Mouse (Mus musculus): ENCODE results near the gene Tm9sf2. TPM values are rescaled to one million over a fixed set of nuclear protein-coding genes. Genes with fewer than 3 reads are reported as not detected.

The Tm9sf2 gene
- polyA plus RNA-seq, 1 experiment from 2014 or later: 72.6 TPM

DNA sequence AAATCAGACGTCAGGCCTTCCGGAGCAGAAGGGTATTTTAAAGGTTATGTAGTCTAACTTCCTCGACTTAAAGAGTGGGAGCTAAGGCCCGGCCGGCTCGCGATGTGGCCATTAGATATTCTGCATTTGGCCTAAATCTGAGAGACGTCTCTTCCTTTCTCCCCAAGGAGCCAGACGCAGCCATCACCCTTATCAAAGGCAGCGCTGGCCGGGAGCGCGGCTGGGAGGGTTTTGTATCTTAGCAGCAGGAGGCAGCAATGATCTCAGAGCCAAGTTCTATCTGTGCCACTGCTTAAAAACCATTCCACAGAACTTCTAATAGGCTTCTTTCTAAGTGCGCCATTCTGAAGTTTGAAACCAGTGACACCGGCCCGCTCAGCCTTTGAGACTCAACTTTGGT is 72.4 kb downstream of the Tm9sf2 start:
- 56% methylated on average over 16 of the region's 16 CpGs for WGBS (ENCODE audit: insufficient replicate concordance)

GRCm38 (mm10) chr14:122181078-122181814 is 74.4 kb downstream of the Tm9sf2 start, which contains the start of gene Clybl:
Gene Clybl (plus strand): TSS chr14:122181704.
- Histone ChIP-seq H3K4me3 (replicated peaks) (peak within 1 kb of the TSS; percentile 87), H3K27ac (replicated peaks) (peak within 1 kb of the TSS; percentile 83), H3K4me1 (replicated peaks) (peaks cover 44% of the 10 kb centered on the region), H3K9ac (peak within 1 kb of the TSS; percentile 81), H3K9me3 (replicated peaks) (no peaks in the 10 kb centered on the region), H3K27me3 (no peaks in the 10 kb centered on the region), H3K4me2 (peak within 1 kb of the TSS; percentile 89), H3K36me3 (replicated peaks) (no peaks in the 10 kb centered on the region)
- peak; percentile 99 for ATAC-seq (ENCODE audit: insufficient read depth)
- WGBS (ENCODE audit: insufficient replicate concordance): 3% methylated on average over 44 of the region's 45 CpGs

More for the DNA sequence above, 72.4 kb downstream of the Tm9sf2 start:
- Histone ChIP-seq H3K4me1 (replicated peaks) (peaks cover 36% of the 10 kb centered on the region), H3K9ac (no peak overlapping the region), H3K27me3 (no peaks in the 10 kb centered on the region), H3K9me3 (replicated peaks) (no peaks in the 10 kb centered on the region), H3K27ac (replicated peaks) (no peak overlapping the region), H3K4me2 (no peak overlapping the region), H3K36me3 (replicated peaks) (no peaks in the 10 kb centered on the region), H3K4me3 (replicated peaks) (no peak overlapping the region)
- no peak for ATAC-seq (ENCODE audit: insufficient read depth)

DNA sequence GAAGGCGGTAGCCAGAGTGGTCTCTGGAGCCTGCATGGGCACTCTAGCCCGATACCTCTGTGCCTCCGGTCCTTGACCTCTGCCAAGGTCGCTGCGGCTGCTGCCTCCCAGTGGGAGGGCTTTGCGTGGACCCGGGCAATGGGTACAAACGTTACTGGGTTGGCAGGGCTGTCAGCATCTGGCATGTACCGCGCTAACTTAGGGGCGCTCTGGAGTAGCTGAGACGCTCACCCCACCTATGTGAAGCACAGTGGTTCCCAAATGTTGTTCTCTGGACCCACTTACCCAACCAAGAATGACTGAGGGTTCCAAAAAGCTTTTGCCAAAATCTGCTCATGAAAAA is 74.9 kb downstream of the Tm9sf2 start:
- Histone ChIP-seq H3K9me3 (replicated peaks) (no peaks in the 10 kb centered on the region), H3K36me3 (replicated peaks) (no peaks in the 10 kb centered on the region), H3K9ac (peak overlapping the region; percentile 81), H3K4me2 (peak overlapping the region; percentile 89), H3K4me1 (replicated peaks) (peaks cover 44% of the 10 kb centered on the region), H3K4me3 (replicated peaks) (peak overlapping the region; percentile 87), H3K27ac (replicated peaks) (peak overlapping the region; percentile 82), H3K27me3 (no peaks in the 10 kb centered on the region)
- ATAC-seq (ENCODE audit: insufficient read depth): peak; percentile 78
- WGBS (ENCODE audit: insufficient replicate concordance): 0% methylated on average over 12 of the region's 12 CpGs

DNA sequence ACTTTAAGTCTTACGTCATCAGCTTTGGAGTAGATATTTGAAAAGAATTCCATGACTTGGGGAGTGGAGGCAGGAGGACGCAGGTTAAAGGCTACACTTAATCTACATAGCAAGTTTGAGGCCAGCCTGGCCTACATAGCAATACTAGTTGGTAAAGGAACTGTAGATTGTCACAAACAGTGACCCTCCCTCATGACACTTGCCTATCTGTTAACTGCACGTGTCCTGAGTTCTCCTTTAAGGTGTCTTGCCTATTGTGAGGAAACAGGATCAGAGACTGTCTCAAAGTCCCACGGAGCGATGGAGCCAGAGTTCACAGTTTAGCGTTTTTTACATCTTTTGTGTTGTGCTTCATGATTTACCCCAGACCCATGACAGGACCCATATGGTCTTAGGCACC is 75.4 kb downstream of the Tm9sf2 start:
- peak overlapping the region; percentile 89 for H3K4me2 ChIP-seq
- peak overlapping the region; percentile 81 for H3K9ac ChIP-seq
- peak overlapping the region; percentile 82 for H3K27ac ChIP-seq (replicated peaks)
- 49% methylated on average over 6 of the region's 6 CpGs for WGBS (ENCODE audit: insufficient replicate concordance)
- peaks cover 44% of the 10 kb centered on the region for H3K4me1 ChIP-seq (replicated peaks)
- H3K36me3 ChIP-seq (replicated peaks): no peaks in the 10 kb centered on the region
- H3K4me3 ChIP-seq (replicated peaks): peak overlapping the region; percentile 87
- H3K9me3 ChIP-seq (replicated peaks): no peaks in the 10 kb centered on the region
- H3K27me3 ChIP-seq: no peaks in the 10 kb centered on the region
- no peak for ATAC-seq (ENCODE audit: insufficient read depth)

DNA sequence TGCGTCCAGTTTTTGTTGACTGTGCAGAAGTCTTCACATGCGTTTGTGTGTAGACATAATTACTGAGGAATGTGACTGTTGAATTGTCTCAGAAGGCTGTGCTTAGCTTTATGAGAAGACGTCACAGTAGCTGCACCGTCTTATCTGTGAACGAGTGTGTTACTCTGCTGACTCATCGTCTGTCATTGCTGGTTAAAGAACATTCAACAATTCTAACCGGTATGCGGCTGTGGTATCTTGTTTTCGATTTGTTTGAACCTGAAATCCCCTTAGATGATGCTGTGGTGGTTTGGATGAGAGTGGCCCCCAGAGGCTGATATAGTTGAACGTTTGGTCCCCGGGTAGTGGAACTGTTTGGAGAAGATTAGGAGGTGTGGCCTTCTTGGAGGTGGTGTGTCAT is 77.1 kb downstream of the Tm9sf2 start:
- Histone ChIP-seq H3K27ac (replicated peaks) (peak overlapping the region; percentile 82), H3K4me3 (replicated peaks) (peak overlapping the region; percentile 21; the same call in 1 of the 2 replicates)
- WGBS (ENCODE audit: insufficient replicate concordance): 20% methylated on average over 11 of the region's 11 CpGs

GRCm38 (mm10) chr14:122188250-122188649 is 81.4 kb downstream of the Tm9sf2 start:
- ATAC-seq (ENCODE audit: insufficient read depth): no peak
- H3K4me3 ChIP-seq (replicated peaks): no peak overlapping the region
- peaks cover 21% of the 10 kb centered on the region for H3K4me1 ChIP-seq (replicated peaks)
- WGBS (ENCODE audit: insufficient replicate concordance): 81% methylated on average over 5 of the region's 5 CpGs
- no peak overlapping the region for H3K27ac ChIP-seq (replicated peaks)
- no peaks in the 10 kb centered on the region for H3K36me3 ChIP-seq (replicated peaks)
- no peak overlapping the region for H3K9ac ChIP-seq
- H3K4me2 ChIP-seq: no peak overlapping the region
- H3K27me3 ChIP-seq: no peaks in the 10 kb centered on the region
- H3K9me3 ChIP-seq (replicated peaks): no peaks in the 10 kb centered on the region

More for the DNA sequence above, 77.1 kb downstream of the Tm9sf2 start:
- Histone ChIP-seq H3K27me3 (no peaks in the 10 kb centered on the region), H3K36me3 (replicated peaks) (no peaks in the 10 kb centered on the region), H3K9ac (no peak overlapping the region), H3K4me2 (peak overlapping the region; percentile 59), H3K4me1 (replicated peaks) (peaks cover 44% of the 10 kb centered on the region), H3K9me3 (replicated peaks) (no peaks in the 10 kb centered on the region)
- no peak for ATAC-seq (ENCODE audit: insufficient read depth)

DNA sequence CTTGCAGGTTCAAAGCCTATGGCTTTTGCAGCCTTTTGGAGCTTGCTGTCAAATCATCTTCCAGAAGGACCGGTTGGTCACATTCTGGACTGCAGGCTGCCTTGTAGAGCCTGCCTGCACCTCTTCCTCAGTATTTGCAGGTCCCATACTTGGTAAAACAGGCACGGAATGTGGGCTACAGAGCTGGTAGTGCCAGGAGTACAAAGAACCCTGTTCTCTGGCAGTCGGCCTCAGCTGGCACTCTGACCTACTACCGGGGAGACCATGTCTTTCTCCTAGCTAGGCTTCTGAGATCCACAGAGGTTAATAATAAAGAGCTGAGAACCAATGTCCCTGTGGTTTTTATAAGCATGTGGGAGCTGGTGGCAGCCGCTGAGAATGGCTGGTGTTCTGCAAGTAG is 83.1 kb downstream of the Tm9sf2 start:
- Histone ChIP-seq H3K4me3 (replicated peaks) (no peak overlapping the region), H3K36me3 (replicated peaks) (no peaks in the 10 kb centered on the region), H3K27me3 (no peaks in the 10 kb centered on the region), H3K9me3 (replicated peaks) (no peaks in the 10 kb centered on the region), H3K9ac (no peak overlapping the region), H3K27ac (replicated peaks) (no peak overlapping the region), H3K4me1 (replicated peaks) (peaks cover 5% of the 10 kb centered on the region), H3K4me2 (no peak overlapping the region)
- WGBS (ENCODE audit: insufficient replicate concordance): 74% methylated on average over 5 of the region's 5 CpGs
- no peak for ATAC-seq (ENCODE audit: insufficient read depth)

DNA sequence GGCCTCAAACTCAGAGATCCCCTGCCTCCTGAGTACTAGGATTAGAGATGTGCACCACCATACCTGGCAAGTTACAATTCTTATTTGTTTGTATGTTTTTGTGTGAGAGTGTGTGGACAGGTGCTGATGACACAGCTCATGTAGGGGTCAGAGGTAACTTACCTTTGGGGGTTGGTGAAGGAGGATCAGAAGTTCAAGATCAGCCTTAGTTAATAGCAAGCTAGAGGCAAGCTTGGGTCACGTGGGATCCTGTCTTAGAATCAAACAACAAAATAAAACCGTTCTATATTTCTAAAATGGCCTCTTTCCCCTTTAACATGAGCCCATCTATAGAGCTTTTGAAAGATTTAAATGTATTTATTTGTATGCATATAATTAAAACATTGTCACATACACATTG is 83.7 kb downstream of the Tm9sf2 start:
- WGBS (ENCODE audit: insufficient replicate concordance): 14% methylated on average over 2 of the region's 2 CpGs
- Histone ChIP-seq H3K9me3 (replicated peaks) (no peaks in the 10 kb centered on the region), H3K9ac (no peak overlapping the region), H3K27ac (replicated peaks) (no peak overlapping the region), H3K36me3 (replicated peaks) (no peaks in the 10 kb centered on the region), H3K27me3 (no peaks in the 10 kb centered on the region), H3K4me3 (replicated peaks) (no peak overlapping the region), H3K4me1 (replicated peaks) (0 out of 2 replicates have a peak, but pooled peaks cover 3% of the 10 kb centered on the region), H3K4me2 (no peak overlapping the region)
- no peak for ATAC-seq (ENCODE audit: insufficient read depth)

GRCm38 (mm10) chr14:122190941-122191510 is 84.2 kb downstream of the Tm9sf2 start:
- 15% methylated on average over 7 of the region's 7 CpGs for WGBS (ENCODE audit: insufficient replicate concordance)
- Histone ChIP-seq H3K27ac (replicated peaks) (no peak overlapping the region), H3K36me3 (replicated peaks) (no peaks in the 10 kb centered on the region), H3K27me3 (no peaks in the 10 kb centered on the region), H3K4me3 (replicated peaks) (no peak overlapping the region), H3K9ac (no peak overlapping the region), H3K9me3 (replicated peaks) (no peaks in the 10 kb centered on the region), H3K4me1 (replicated peaks) (0 out of 2 replicates have a peak, but pooled peaks cover 3% of the 10 kb centered on the region), H3K4me2 (no peak overlapping the region)
- ATAC-seq (ENCODE audit: insufficient read depth): 0 out of 2 replicates have a peak, but pooled peaks have one; percentile 27

DNA sequence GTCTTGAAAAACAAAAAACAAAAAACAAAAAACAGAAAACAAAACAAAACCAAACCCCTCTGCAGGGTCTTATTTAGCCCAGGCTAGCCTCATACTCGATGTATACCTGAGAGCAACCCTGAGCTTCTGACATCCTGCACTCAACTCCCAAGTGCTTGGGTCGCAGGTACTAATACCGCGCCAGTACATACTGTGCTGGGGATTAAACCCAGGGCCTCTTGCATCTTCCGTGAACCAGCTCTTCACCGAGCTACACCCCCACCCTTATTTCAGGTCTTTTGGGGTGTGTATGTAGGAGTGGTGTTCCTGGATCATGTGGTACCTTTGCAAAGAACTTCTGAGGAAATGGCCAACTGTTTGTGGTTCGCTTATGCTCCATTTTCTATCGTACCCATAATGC is 87.8 kb downstream of the Tm9sf2 start:
- 0 out of 2 replicates have a peak, but pooled peaks cover 3% of the 10 kb centered on the region for H3K4me1 ChIP-seq (replicated peaks)
- no peak overlapping the region for H3K4me3 ChIP-seq (replicated peaks)
- 86% methylated on average over 8 of the region's 8 CpGs for whole genome bisulfite sequencing (ENCODE audit: insufficient replicate concordance)
- H3K9ac ChIP-seq: no peak overlapping the region
- no peak overlapping the region for H3K4me2 ChIP-seq
- H3K36me3 ChIP-seq (replicated peaks): no peaks in the 10 kb centered on the region
- H3K27ac ChIP-seq (replicated peaks): no peak overlapping the region
- H3K27me3 ChIP-seq: no peaks in the 10 kb centered on the region
- ATAC-seq (ENCODE audit: insufficient read depth): no peak
- no peaks in the 10 kb centered on the region for H3K9me3 ChIP-seq (replicated peaks)

GRCm38 (mm10) chr14:122196851-122197250 is 90.0 kb downstream of the Tm9sf2 start:
- 71% methylated on average over 6 of the region's 6 CpGs for WGBS (ENCODE audit: insufficient replicate concordance)
- Histone ChIP-seq H3K4me1 (replicated peaks) (no peaks in the 10 kb centered on the region), H3K9ac (no peak overlapping the region), H3K9me3 (replicated peaks) (no peaks in the 10 kb centered on the region), H3K36me3 (replicated peaks) (no peaks in the 10 kb centered on the region), H3K4me2 (no peak overlapping the region), H3K27me3 (no peaks in the 10 kb centered on the region), H3K27ac (replicated peaks) (no peak overlapping the region), H3K4me3 (replicated peaks) (no peak overlapping the region)
- ATAC-seq (ENCODE audit: insufficient read depth): no peak

Data from liver, embryonic 15.5 days (tissue).